Mouse (Mus musculus): Measurements from ENCODE around the gene Lama2.

- TF ChIP-seq CTCF (IDR thresholded peaks at IDR 0.05; ENCODE audit: borderline replicate concordance, insufficient read depth, low read length) (no peak), POLR2A (IDR thresholded peaks at IDR 0.05; ENCODE audit: low read depth, low read length) (no peak)
These were observed 622.9 kb downstream of the Lama2 start for GRCm38 (mm10) chr10:26996684-26997083.
